Mouse (Mus musculus) thymus, postnatal 4 days (tissue): ENCODE measurements at regions not wholly inside any gene's neighbourhood (a gene's known extent, or its start where the extent isn't known, plus 50 kb on each side); places are given as distances from the start of the nearest gene placed in this dataset.

ENCODE experiments used
- DNase-seq: peaks from one replicate; pipeline ENCODE4 v3.0.0; 2021

GRCm38 (mm10) chr10:67729271-67729670 lies 180.5 kb upstream of the Ado start:
- DNase-seq, result peak; percentile 55

- DNase-seq, result no peak
Observed at GRCm38 (mm10) chr10:67727580-67727979, 178.8 kb upstream of the Ado start.

DNA sequence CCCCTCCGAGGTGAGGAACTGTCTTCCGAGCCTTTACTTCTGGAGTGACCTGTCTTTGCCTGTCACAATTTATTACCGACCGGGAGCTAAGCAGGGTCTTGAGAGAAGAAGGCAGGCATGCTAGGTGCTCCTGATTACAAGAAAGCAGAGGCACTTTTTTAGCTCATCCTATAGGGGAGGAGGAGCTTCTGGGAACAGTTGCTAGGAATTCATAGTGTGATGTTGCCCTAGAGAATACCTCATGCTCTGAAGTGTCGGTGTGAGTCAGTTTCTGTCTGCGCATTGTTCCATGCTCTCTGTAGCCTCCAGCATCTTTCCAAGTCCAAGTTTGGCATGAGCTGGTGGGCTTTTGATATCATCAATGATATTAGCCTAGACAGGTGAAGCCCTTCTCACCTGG lies 178.0 kb upstream of the Ado start:
- DNase-seq, result no peak

DNA sequence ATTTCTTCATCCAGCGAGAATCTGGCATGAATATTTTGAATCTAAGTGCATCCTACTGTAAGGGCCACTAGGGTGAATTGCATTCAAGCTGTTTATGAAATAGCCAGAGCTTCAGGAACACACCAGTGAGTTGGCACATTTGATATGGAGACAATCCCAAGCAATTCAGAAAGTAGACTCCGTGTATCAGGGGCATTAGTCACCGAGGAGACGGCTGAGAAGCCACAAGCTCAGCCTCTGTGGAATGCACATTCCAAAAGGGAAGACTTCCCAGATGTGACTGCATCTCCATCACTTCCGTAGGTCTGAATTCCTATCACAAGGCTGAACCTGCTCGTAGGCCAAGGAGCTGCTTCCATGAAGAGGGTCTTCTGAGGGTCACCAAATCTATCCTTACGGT lies 177.6 kb upstream of the Ado start:
- DNase-seq, result no peak

DNA sequence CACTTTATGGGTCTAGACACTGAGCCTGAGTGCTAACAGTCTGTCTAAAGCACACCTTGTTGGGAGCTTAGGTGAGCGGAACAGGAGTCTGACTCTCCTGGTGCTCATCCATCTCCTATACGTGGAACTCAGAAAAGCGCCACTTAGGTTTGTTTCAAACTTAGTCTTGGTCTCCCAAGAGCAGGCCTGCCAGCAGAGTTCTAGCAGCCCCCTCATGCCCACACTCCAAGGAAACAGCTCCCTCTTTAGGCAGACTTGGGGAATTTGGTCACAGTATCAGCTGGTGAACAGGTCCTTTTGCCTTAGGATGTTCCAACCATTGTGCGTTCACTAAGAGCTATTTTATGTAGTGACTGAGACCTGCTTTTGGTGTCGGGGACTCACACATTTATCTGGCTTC lies 173.0 kb upstream of the Ado start:
- peak; percentile 54 for DNase-seq

- DNase-seq, result no peak
Observed at GRCm38 (mm10) chr10:67717506-67717905, 168.8 kb upstream of the Ado start.

- DNase-seq, result no peak
Observed at GRCm38 (mm10) chr10:67715046-67715445, 166.3 kb upstream of the Ado start.

DNA sequence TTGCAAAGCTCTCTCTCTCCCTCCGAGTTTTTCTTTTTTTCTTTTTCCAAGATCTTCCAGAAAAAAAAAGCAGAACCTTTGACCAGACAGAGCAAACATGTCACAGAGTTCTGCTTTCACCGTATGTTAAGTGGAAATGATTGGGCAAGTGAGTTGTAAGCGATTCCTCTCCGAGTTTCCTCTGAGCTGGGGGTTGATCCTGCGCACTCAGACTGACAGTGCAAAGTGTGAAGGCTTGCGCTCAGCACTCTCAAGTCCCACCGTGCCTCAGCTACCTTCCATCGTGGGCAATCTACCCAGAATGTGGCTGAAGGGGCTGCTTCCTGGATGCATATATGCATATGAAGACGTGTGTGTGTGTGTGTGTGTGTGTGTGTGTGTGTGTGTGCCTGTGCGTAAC lies 164.3 kb upstream of the Ado start:
- no peak for DNase-seq

- DNase-seq, result no peak
Observed at GRCm38 (mm10) chr10:67712665-67713064, 163.9 kb upstream of the Ado start.

- no peak for DNase-seq
Observed at GRCm38 (mm10) chr10:67711961-67712360, 163.2 kb upstream of the Ado start.

GRCm38 (mm10) chr10:67706436-67706835 lies 157.7 kb upstream of the Ado start:
- DNase-seq, result no peak

DNA sequence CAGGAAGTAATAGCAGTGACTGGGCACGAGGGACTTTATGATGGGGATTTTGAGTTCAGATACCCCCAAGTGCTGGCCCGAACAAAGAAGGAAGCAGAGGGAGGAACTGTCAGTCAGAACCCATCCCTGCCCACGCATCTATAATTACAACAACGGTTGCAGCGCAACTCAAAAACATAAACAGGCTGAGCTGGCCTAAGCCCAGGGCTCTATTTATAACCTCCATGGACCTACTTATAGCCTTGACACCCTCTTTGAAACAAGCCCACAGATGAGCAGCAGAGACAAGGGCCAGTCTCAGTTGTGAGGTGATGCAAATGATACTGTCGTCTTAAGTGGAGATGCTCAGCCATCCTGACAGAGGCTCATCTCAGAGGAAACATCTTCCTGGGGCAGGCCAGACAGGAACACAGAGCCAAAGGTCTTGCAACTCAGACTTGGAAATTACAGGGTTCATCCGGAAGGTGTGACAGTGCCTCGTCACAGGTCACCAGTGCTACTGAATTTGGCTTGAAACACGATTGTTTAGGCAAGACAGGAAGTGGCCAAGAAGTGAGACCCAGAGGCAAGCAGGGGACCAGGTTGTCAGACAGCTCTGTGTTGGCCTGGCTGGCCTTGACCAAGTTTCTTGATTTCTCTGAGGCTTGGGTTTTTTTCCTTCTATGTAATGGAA lies 154.2 kb upstream of the Ado start:
- DNase-seq, result no peak

- DNase-seq, result peak; percentile 70
Observed at GRCm38 (mm10) chr10:67697401-67698195, 148.8 kb upstream of the Ado start.

- no peak for DNase-seq
Observed at GRCm38 (mm10) chr10:67695891-67696853, 147.4 kb upstream of the Ado start.

DNA sequence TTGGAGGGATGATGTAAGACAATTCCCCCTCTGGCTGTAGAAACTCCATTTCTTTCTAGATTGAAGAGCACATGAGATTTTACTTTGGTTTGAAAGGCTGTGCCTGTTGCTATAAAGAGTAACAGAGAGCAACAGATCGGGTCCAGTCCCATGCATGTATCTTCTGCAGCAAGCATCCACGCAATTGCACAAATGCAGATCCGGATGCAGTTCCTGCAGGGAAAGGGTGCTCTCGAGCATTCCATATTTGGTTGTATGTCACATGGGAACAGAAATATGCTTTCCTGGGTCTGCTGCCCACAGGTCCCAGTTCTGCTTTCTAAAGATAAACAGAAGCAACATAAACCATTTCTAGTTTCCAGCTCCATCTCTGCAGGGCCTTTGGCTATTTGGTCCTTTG lies 146.0 kb upstream of the Ado start:
- no peak for DNase-seq

DNA sequence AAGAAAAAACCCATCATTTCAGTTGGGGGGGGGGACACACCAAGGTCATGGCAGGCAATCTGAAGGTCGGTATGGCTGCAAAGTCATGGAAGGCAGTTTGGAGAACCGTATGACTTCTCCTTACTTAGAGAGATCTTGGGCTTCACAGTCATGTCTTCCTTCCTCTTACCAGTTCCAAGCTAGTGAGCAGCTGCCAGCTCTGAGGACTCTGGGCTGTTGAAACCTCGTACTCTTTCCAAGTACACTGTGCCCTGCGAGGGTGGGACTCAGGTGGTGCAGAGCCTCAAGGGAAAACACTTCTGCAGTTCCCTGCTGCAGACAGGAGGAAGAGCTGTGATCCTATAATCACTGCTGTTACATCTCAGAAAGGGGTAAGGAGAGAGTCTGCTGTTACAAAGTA lies 144.8 kb upstream of the Ado start:
- DNase-seq, result no peak

GRCm38 (mm10) chr10:67689944-67690670 lies 141.4 kb upstream of the Ado start:
- DNase-seq, result no peak

DNA sequence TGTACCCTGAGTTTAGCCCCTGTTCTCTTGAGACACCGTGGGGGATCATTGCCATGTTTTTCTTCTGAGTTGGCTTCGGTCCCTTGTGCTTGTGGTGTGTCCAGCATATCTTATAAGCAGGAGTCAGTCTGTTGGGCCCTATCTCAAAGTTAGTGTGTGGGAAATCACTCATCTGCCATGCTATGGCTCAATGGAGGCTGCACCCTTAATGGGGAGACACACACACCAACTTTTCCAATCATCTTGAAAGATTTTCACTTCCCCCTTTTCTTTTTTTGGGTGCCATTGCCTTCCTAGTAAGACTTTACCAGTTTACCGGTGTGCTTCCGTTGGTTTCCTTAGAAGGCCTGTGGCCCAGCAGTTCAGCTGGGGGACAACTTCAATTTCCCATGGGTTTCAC lies 130.6 kb upstream of the Ado start:
- no peak for DNase-seq

DNA sequence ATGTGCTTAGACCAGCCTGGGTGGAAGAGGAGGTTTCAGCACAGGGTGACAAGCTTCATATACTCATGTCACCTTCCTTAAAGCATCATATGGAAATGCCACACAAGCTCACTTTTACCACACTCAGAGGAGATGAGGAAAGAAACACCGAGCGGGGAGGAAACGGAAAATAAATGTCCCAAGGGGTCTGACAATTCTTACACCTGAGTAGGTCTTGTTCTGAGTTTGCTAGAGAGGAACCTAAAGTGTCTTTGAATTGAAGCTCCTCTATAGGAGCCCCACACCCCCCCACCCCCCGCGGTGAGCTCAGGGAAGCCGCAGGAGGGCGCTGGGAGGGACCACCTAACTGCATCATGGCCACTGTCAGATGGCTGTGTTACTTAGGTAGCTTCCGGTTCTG lies 124.7 kb upstream of the Ado start:
- DNase-seq, result no peak

GRCm38 (mm10) chr10:67672281-67672680 lies 123.5 kb upstream of the Ado start:
- DNase-seq, result no peak

DNA sequence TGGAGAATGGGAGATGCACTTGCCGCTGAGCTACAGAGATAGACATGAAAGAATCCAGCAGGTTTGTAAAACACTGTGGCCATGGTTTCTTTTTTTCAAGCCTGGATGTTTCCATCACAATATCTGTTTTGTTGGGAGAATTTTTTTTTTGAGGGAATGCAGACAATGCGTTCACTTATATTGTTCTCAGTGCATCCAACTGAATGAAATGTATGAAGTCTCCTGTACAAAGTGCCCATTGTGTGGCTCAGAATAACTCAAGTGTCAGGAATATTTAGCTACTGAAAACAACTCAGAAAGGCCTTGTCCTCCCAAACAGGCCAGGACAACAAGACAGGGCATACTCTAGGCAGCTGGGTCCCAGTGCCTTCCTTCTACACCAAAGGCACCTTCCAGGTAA lies 120.3 kb upstream of the Ado start:
- no peak for DNase-seq

- no peak for DNase-seq
Observed at GRCm38 (mm10) chr10:67663028-67663427, 114.3 kb upstream of the Ado start.

DNA sequence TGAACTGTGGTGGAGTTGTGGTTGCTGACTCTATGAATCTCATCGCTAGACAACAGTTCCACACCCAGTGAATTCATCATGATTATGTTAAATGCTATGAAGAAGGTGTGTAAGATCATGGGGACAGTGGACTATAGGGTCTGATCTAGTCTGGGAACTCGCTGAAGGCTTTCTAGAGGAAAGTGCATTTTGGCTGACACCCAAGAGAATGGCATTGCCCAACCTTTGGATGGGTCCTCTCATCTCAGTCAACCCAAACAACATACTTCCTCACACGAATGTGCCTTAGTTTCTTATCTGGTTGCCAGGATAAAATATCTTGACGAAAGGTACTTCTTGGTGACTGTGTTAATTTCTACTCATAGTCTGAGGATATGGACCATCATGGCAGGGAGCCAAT lies 112.9 kb upstream of the Ado start:
- DNase-seq, result no peak
